Mouse (Mus musculus) heart, embryonic 15.5 days (tissue): ENCODE measurements around the gene Pcsk1n. TPM values are rescaled to one million over a fixed set of nuclear protein-coding genes. Genes with fewer than 3 reads are reported as not detected.

Experiments used
- polyA plus RNA-seq: library from polyadenylated mRNA; unstranded; fragments of >200 nt; fragmentation: Nextera tagmentation; extraction: Ambion mirVana; gene quantifications from 2 replicates; pipeline ENCODE4 v1.2.1, GENCODE M21; 2015

Pcsk1n gene
- polyA plus RNA-seq, 1 experiment from 2014 or later, result 0.39 TPM

Other genes with a start within 250 kb of the Pcsk1n start
- 129 and 145 TPM in 2 replicates for gene Plp2, start 248.4 kb upstream of the Pcsk1n start, polyA plus RNA-seq
- gene Magix, start 238.6 kb upstream of the Pcsk1n start, polyA plus RNA-seq, result 0.69 and 1.2 TPM in 2 replicates
- gene Gpkow, start 222.7 kb upstream of the Pcsk1n start, polyA plus RNA-seq, result 27.0 and 28.2 TPM in 2 replicates
- 25.4 and 33.7 TPM in 2 replicates for gene Wdr45, start 205.5 kb upstream of the Pcsk1n start, polyA plus RNA-seq
- 1.2 TPM in 1 of 2 replicates, not detected in the other for gene Gm45208, start 197.6 kb upstream of the Pcsk1n start, polyA plus RNA-seq
- gene Praf2, start 191.4 kb upstream of the Pcsk1n start, polyA plus RNA-seq, result 30.5 and 39.4 TPM in 2 replicates
- gene Ccdc120, start 168.9 kb upstream of the Pcsk1n start, polyA plus RNA-seq, result 4.1 and 8.7 TPM in 2 replicates
- 16.6 and 21.7 TPM in 2 replicates for gene Tfe3, start 157.3 kb upstream of the Pcsk1n start, polyA plus RNA-seq
- 25.9 and 31.1 TPM in 2 replicates for gene Gripap1, start 130.1 kb upstream of the Pcsk1n start, polyA plus RNA-seq
- gene Kcnd1, start 97.5 kb upstream of the Pcsk1n start, polyA plus RNA-seq, result 0.69 and 1.0 TPM in 2 replicates
- 24.7 and 31.7 TPM in 2 replicates for gene Otud5, start 78.5 kb upstream of the Pcsk1n start, polyA plus RNA-seq
- 4.5 and 6.3 TPM in 2 replicates for gene Pim2, start 41.6 kb upstream of the Pcsk1n start, polyA plus RNA-seq
- gene Slc35a2, start 35.8 kb upstream of the Pcsk1n start, polyA plus RNA-seq, result 22.3 and 32.0 TPM in 2 replicates
- 72.8 and 77.9 TPM in 2 replicates for gene Pqbp1, start 20.6 kb upstream of the Pcsk1n start, polyA plus RNA-seq
- gene Timm17b, start 20.5 kb upstream of the Pcsk1n start, polyA plus RNA-seq, result 102 and 124 TPM in 2 replicates
- gene Gm10491, start 12.0 kb upstream of the Pcsk1n start, polyA plus RNA-seq, result not detected in 2 replicates
- gene Gm10490, start 10.3 kb upstream of the Pcsk1n start, polyA plus RNA-seq, result not detected in 2 replicates
- gene Eras, start 8.8 kb downstream of the Pcsk1n start, polyA plus RNA-seq, result not detected in 2 replicates
- 21.4 and 28.6 TPM in 2 replicates for gene Hdac6, start 28.1 kb downstream of the Pcsk1n start, polyA plus RNA-seq
- 0.57 and 2.4 TPM in 2 replicates for gene Gata1, start 58.2 kb downstream of the Pcsk1n start, polyA plus RNA-seq
- 0.19 and 0.66 TPM in 2 replicates for gene Glod5, start 98.7 kb downstream of the Pcsk1n start, polyA plus RNA-seq
- gene Suv39h1, start 154.9 kb downstream of the Pcsk1n start, polyA plus RNA-seq, result 25.0 and 32.1 TPM in 2 replicates
- 0.39 and 1.1 TPM in 2 replicates for gene Was, start 170.7 kb downstream of the Pcsk1n start, polyA plus RNA-seq
- gene Wdr13, start 213.1 kb downstream of the Pcsk1n start, polyA plus RNA-seq, result 22.3 and 25.2 TPM in 2 replicates
- gene Rbm3, start 226.1 kb downstream of the Pcsk1n start, polyA plus RNA-seq, result 288 and 296 TPM in 2 replicates